Mouse (Mus musculus) myocyte (in vitro differentiated cells): Measurements from ENCODE around the gene Pitpna.

ENCODE experiments used
- CEBPB ChIP-seq: IDR thresholded peaks from 2 replicates; pipeline ENCODE4 v1.6.1; 2011; ENCODE audit warnings: mild to moderate bottlenecking, moderate library complexity; ENCODE audit not compliant: poor library complexity, insufficient read depth, severe bottlenecking
- E2F4 ChIP-seq: IDR thresholded peaks from one replicate; pipeline ENCODE4 v1.6.1; 2011; ENCODE audit warnings: mild to moderate bottlenecking, control low read depth, moderate library complexity; ENCODE audit not compliant: insufficient read depth
- MAX ChIP-seq: IDR thresholded peaks from one replicate; pipeline ENCODE4 v1.6.1; 2011; ENCODE audit warnings: low read depth, mild to moderate bottlenecking, control low read depth
- MYOD1 ChIP-seq, 3 experiments: IDR thresholded peaks; one replicate each; pipeline ENCODE4 v1.6.1; 2011; ENCODE audit warnings: control low read depth in 2 of 3, low read depth in 2 of 3, mild to moderate bottlenecking in 2 of 3, moderate library complexity in 1 of 3; ENCODE audit not compliant: insufficient read length in 2 of 3, control insufficient read depth in 1 of 3
- MYOG ChIP-seq, 3 experiments: IDR thresholded peaks; one replicate each; pipeline ENCODE4 v1.6.1; 2011; ENCODE audit warnings: control low read depth in 2 of 3, low read depth in 2 of 3, mild to moderate bottlenecking in 2 of 3; ENCODE audit not compliant: insufficient read length in 2 of 3, control insufficient read depth in 1 of 3, insufficient read depth in 1 of 3
- POLR2A ChIP-seq: IDR thresholded peaks from one replicate; pipeline ENCODE4 v1.6.1; 2011; ENCODE audit warnings: low read depth, mild to moderate bottlenecking, control low read depth, moderate library complexity; ENCODE audit not compliant: insufficient read length
- POLR2AphosphoS2 ChIP-seq: IDR thresholded peaks from one replicate; pipeline ENCODE4 v1.6.1; 2011; ENCODE audit warnings: low read depth, control low read depth; ENCODE audit not compliant: insufficient read length
- REST ChIP-seq: IDR thresholded peaks from one replicate; pipeline ENCODE4 v1.6.1; 2011; ENCODE audit warnings: mild to moderate bottlenecking, control low read depth, moderate library complexity; ENCODE audit not compliant: insufficient read depth, insufficient read length
- SRF ChIP-seq: IDR thresholded peaks from one replicate; pipeline ENCODE4 v1.6.1; 2011; ENCODE audit warnings: low read depth; ENCODE audit not compliant: control insufficient read depth, insufficient read length
- TCF12 ChIP-seq: IDR thresholded peaks from one replicate; pipeline ENCODE4 v1.6.1; 2011; ENCODE audit warnings: mild to moderate bottlenecking, control low read depth; ENCODE audit not compliant: poor library complexity, insufficient read depth, severe bottlenecking
- USF1 ChIP-seq: IDR thresholded peaks from one replicate; pipeline ENCODE4 v1.6.1; 2011; ENCODE audit warnings: low read depth, mild to moderate bottlenecking, control low read depth, moderate library complexity

GRCm38 (mm10) chr11:75671426-75672180 lies 83.7 kb downstream of the Pitpna start:
- no peak for TF ChIP-seq USF1
- no peak for TF ChIP-seq POLR2A
- no peak for TF ChIP-seq E2F4
- no peak for TF ChIP-seq TCF12
- TF ChIP-seq MYOD1 (IDR thresholded peaks at IDR 0.05; ENCODE audit: control insufficient read depth in 1 of 3, insufficient read length in 2 of 3, low read depth in 2 of 3) = peak in 1 of 3 experiments; percentile 48
- no peak for TF ChIP-seq CEBPB
- peak in 2 of 3 experiments; percentile 65 to 77 for TF ChIP-seq MYOG (IDR thresholded peaks at IDR 0.05; ENCODE audit: control insufficient read depth in 1 of 3, insufficient read depth in 1 of 3, insufficient read length in 2 of 3, low read depth in 2 of 3)
- TF ChIP-seq MAX = no peak
- TF ChIP-seq SRF = no peak
- no peak for TF ChIP-seq POLR2AphosphoS2
- no peak for TF ChIP-seq REST
